Mouse (Mus musculus) cerebellum, postnatal 36 days (tissue): ENCODE results near the gene Slc6a16.
A peak's percentile ranks its signal among the peaks of the same experiment; 100 is the strongest.

ENCODE experiments used
- DNase-seq, 2 experiments: peaks; one replicate each; pipeline ENCODE4 v3.0.0; 2021 to 2022; ENCODE audit warnings: mixed read lengths in 2 of 2

Slc6a16 gene

GRCm38 (mm10) chr7:45216442-45217183, 24.3 kb upstream of the Slc6a16 start:
- DNase-seq, result no peak

GRCm38 (mm10) chr7:45221680-45222079, 19.2 kb upstream of the Slc6a16 start:
- no peak for DNase-seq

GRCm38 (mm10) chr7:45224826-45225225, 16.1 kb upstream of the Slc6a16 start:
- DNase-seq, result no peak

GRCm38 (mm10) chr7:45226421-45226820, 14.5 kb upstream of the Slc6a16 start:
- no peak for DNase-seq

GRCm38 (mm10) chr7:45228548-45228947, 12.3 kb upstream of the Slc6a16 start:
- DNase-seq, result no peak

- no peak for DNase-seq
Observed at GRCm38 (mm10) chr7:45229046-45229445, 11.8 kb upstream of the Slc6a16 start.

- no peak for DNase-seq
Observed at GRCm38 (mm10) chr7:45229459-45230203, 11.3 kb upstream of the Slc6a16 start.

- no peak for DNase-seq
Observed at GRCm38 (mm10) chr7:45231192-45231591, 9.7 kb upstream of the Slc6a16 start.

- DNase-seq, result no peak
Observed at GRCm38 (mm10) chr7:45231941-45232340, 8.9 kb upstream of the Slc6a16 start.

GRCm38 (mm10) chr7:45232716-45233465, 8.0 kb upstream of the Slc6a16 start:
- DNase-seq, result no peak

GRCm38 (mm10) chr7:45233580-45234332, 7.1 kb upstream of the Slc6a16 start:
- peak in 1 of 2 experiments; percentile 39 for DNase-seq

GRCm38 (mm10) chr7:45234333-45234841, 6.5 kb upstream of the Slc6a16 start:
- DNase-seq, result no peak

- no peak for DNase-seq
Observed at GRCm38 (mm10) chr7:45234922-45235571, 5.8 kb upstream of the Slc6a16 start.

- no peak for DNase-seq
Observed at GRCm38 (mm10) chr7:45235656-45236180, 5.2 kb upstream of the Slc6a16 start.

GRCm38 (mm10) chr7:45237747-45238699, 2.9 kb upstream of the Slc6a16 start:
- no peak for DNase-seq

- DNase-seq, result no peak
Observed at GRCm38 (mm10) chr7:45238723-45239496, 2.0 kb upstream of the Slc6a16 start, which contains the start of gene Cd37. Gene Cd37 (minus strand): TSS chr7:45239115.

- no peak for DNase-seq
Observed at GRCm38 (mm10) chr7:45240109-45240508, 776 bp upstream of the Slc6a16 start.

- no peak for DNase-seq
Observed at GRCm38 (mm10) chr7:45241389-45241749, 484 bp downstream of the Slc6a16 start.

GRCm38 (mm10) chr7:45247666-45248065, 6.8 kb downstream of the Slc6a16 start:
- no peak for DNase-seq

- DNase-seq, result no peak
Observed at GRCm38 (mm10) chr7:45253806-45254205, 12.9 kb downstream of the Slc6a16 start.
